Mouse (Mus musculus): ENCODE measurements around the gene Nadsyn1. TPM values are rescaled to one million over a fixed set of nuclear protein-coding genes. Genes with fewer than 3 reads are reported as not detected.

The Nadsyn1 gene
- polyA plus RNA-seq, 1 experiment: 1.4 TPM

DNA sequence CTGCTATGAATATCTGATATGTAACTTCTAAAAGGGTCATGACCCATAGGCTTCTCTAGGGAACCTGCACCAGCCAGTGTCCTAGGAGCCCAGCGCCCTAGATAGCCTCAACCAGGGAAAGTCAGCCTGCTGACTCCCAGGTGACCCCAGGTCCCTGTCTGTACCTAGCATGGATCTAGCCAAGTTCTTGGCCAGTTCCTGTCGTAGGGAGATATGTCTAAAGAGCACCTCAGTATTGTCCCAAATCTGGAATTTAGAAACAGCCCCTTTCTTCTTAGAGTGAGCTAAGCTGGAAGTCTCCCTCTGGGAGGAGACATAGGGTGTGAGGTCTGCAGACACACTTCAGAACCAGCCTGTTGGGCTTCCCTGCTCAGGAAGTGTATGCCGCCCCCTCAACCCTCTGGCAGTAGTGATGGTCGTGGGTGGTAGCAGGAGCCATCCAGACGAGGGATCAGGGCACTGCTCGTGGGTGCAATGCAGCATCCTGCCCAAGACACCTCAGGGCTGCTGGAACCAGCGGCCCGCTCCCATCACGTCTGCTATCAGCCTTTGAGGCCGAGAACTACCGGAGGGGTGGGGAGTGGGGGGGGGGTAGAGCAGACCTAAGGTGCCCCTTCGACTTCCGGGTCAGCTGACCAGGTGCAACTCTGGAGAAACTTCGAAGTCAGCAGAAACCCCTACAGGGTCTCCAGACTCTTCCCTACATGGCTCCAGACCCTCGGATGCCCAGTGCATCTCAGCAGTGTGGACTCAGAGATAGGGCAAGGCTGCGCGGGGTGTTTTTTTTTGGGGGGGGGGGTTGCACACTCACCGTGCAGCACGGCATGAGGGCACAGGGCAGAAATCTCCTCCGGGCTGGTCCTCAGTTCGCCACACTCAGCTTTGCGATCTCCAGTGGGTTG lies 66.3 kb downstream of the Nadsyn1 start, which contains the start of gene Osbpl5:
Gene Osbpl5, minus strand, starts transcription at position 861 of the 902 bp plus-strand sequence.
- peaks cover 78% of the 10 kb centered on the region for H3K27me3 ChIP-seq (replicated peaks)
- H3K36me3 ChIP-seq (replicated peaks; ENCODE audit: low read length): no peaks in the 10 kb centered on the region
- H3K4me3 ChIP-seq (replicated peaks): peak within 1 kb of the TSS; percentile 89
- H3K9me3 ChIP-seq: no peaks in the 10 kb centered on the region
- TF ChIP-seq FLI1 (IDR thresholded peaks at IDR 0.05; ENCODE audit: low read length) (no peak), GATA1 (IDR thresholded peaks at IDR 0.05; ENCODE audit: borderline replicate concordance, low read length) (no peak)
- peaks cover 36% of the 10 kb centered on the region for H3K4me1 ChIP-seq

DNA sequence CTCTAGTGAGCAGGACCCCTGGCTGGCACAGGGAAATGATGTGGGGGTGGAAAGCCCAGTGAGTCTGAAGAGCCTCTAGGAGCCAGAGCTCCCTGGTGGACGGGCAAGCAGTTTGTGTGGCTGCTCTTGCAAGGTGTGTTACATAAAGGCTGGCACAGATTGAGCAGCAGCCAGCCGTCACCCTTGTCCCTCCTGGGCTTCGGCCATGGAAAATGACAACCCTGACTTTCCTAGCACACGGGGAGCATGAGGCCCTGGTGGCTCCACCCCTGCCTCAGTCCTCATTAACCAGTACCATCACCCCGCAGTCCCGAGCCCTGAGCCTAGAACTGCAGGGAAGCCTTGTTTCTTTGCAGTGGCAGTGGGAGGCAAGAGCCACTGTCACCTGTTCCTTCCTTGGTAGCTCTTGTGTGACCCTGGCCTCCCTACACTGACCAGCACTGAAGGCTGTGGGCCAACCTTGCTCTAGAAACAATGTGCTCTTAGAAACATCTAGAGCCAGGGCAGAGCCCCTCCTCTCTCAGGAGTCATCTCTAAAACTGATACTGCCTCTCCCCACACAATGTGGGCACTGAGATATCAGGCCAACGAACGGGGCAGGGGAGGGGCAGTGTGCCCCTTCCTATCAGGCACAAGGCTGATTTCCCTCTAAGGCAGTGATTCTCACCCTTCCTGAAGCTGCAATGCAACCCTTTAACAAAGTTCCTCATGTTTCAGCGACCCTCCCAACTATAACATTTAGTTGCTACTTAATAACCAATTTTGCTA lies 67.1 kb downstream of the Nadsyn1 start:
- Histone ChIP-seq H3K36me3 (replicated peaks; ENCODE audit: low read length) (no peaks in the 10 kb centered on the region), H3K9me3 (no peaks in the 10 kb centered on the region), H3K4me1 (peaks cover 36% of the 10 kb centered on the region), H3K4me3 (replicated peaks) (no peak overlapping the region), H3K27me3 (replicated peaks) (peaks cover 83% of the 10 kb centered on the region)
- TF ChIP-seq GATA1 (IDR thresholded peaks at IDR 0.05; ENCODE audit: borderline replicate concordance, low read length) (no peak), FLI1 (IDR thresholded peaks at IDR 0.05; ENCODE audit: low read length) (no peak)

GRCm38 (mm10) chr7:143753990-143754715 lies 68.5 kb downstream of the Nadsyn1 start:
- no peaks in the 10 kb centered on the region for H3K9me3 ChIP-seq
- H3K4me1 ChIP-seq: peaks cover 36% of the 10 kb centered on the region
- no peaks in the 10 kb centered on the region for H3K36me3 ChIP-seq (replicated peaks; ENCODE audit: low read length)
- no peak overlapping the region for H3K4me3 ChIP-seq (replicated peaks)
- TF ChIP-seq GATA1 (IDR thresholded peaks at IDR 0.05; ENCODE audit: borderline replicate concordance, low read length): no peak
- TF ChIP-seq FLI1 (IDR thresholded peaks at IDR 0.05; ENCODE audit: low read length): no peak
- peaks cover 90% of the 10 kb centered on the region for H3K27me3 ChIP-seq (replicated peaks)

GRCm38 (mm10) chr7:143752606-143753005 lies 70.0 kb downstream of the Nadsyn1 start:
- H3K9me3 ChIP-seq: no peaks in the 10 kb centered on the region
- H3K4me1 ChIP-seq: peaks cover 28% of the 10 kb centered on the region
- no peak for TF ChIP-seq FLI1 (IDR thresholded peaks at IDR 0.05; ENCODE audit: low read length)
- no peaks in the 10 kb centered on the region for H3K36me3 ChIP-seq (replicated peaks; ENCODE audit: low read length)
- H3K27me3 ChIP-seq (replicated peaks): peaks cover 76% of the 10 kb centered on the region
- no peak overlapping the region for H3K4me3 ChIP-seq (replicated peaks)

- TF ChIP-seq FLI1 (IDR thresholded peaks at IDR 0.05; ENCODE audit: low read length) (no peak), GATA1 (IDR thresholded peaks at IDR 0.05; ENCODE audit: borderline replicate concordance, low read length) (no peak)
- peaks cover 72% of the 10 kb centered on the region for H3K27me3 ChIP-seq (replicated peaks)
- H3K4me3 ChIP-seq (replicated peaks): no peak overlapping the region
Measured at GRCm38 (mm10) chr7:143752056-143752455, 70.6 kb downstream of the Nadsyn1 start.

GRCm38 (mm10) chr7:143751380-143751779 lies 71.3 kb downstream of the Nadsyn1 start:
- TF ChIP-seq FLI1 (IDR thresholded peaks at IDR 0.05; ENCODE audit: low read length) (no peak), GATA1 (IDR thresholded peaks at IDR 0.05; ENCODE audit: borderline replicate concordance, low read length) (no peak)
- Histone ChIP-seq H3K4me1 (peaks cover 16% of the 10 kb centered on the region), H3K4me3 (replicated peaks) (no peak overlapping the region), H3K27me3 (replicated peaks) (peaks cover 65% of the 10 kb centered on the region), H3K36me3 (replicated peaks; ENCODE audit: low read length) (no peaks in the 10 kb centered on the region), H3K9me3 (no peaks in the 10 kb centered on the region)

More at GRCm38 (mm10) chr7:143752056-143752455, 70.6 kb downstream of the Nadsyn1 start:
- Histone ChIP-seq H3K4me1 (peaks cover 23% of the 10 kb centered on the region), H3K36me3 (replicated peaks; ENCODE audit: low read length) (no peaks in the 10 kb centered on the region), H3K9me3 (no peaks in the 10 kb centered on the region)

- TF ChIP-seq GATA1 (IDR thresholded peaks at IDR 0.05; ENCODE audit: borderline replicate concordance, low read length) (no peak), FLI1 (IDR thresholded peaks at IDR 0.05; ENCODE audit: low read length) (no peak)
- Histone ChIP-seq H3K36me3 (replicated peaks; ENCODE audit: low read length) (no peaks in the 10 kb centered on the region), H3K4me3 (replicated peaks) (no peak overlapping the region), H3K9me3 (no peaks in the 10 kb centered on the region), H3K4me1 (peaks cover 5% of the 10 kb centered on the region), H3K27me3 (replicated peaks) (peaks cover 55% of the 10 kb centered on the region)
Measured at GRCm38 (mm10) chr7:143749045-143749444, 73.6 kb downstream of the Nadsyn1 start.

- H3K36me3 ChIP-seq (replicated peaks; ENCODE audit: low read length): no peaks in the 10 kb centered on the region
- H3K9me3 ChIP-seq: no peaks in the 10 kb centered on the region
- peaks cover 5% of the 10 kb centered on the region for H3K4me1 ChIP-seq
- no peak for TF ChIP-seq FLI1 (IDR thresholded peaks at IDR 0.05; ENCODE audit: low read length)
- no peak for TF ChIP-seq GATA1 (IDR thresholded peaks at IDR 0.05; ENCODE audit: borderline replicate concordance, low read length)
- H3K27me3 ChIP-seq (replicated peaks): peaks cover 52% of the 10 kb centered on the region
- no peak overlapping the region for H3K4me3 ChIP-seq (replicated peaks)
Measured at GRCm38 (mm10) chr7:143748041-143748868, 74.4 kb downstream of the Nadsyn1 start.

Other genes starting within 250 kb of the Nadsyn1 start
- gene Cars, start 222.8 kb downstream of the Nadsyn1 start, polyA plus RNA-seq (2012; ENCODE audit: insufficient read depth, low replicate concordance): 4.8 and 43.5 TPM in 2 replicates
- 0.22 and 0.54 TPM in 2 replicates for gene Tnfrsf26, start 194.1 kb downstream of the Nadsyn1 start, polyA plus RNA-seq (2012; ENCODE audit: insufficient read depth, low replicate concordance)
- not detected in 2 replicates for gene Tnfrsf22, start 173.2 kb downstream of the Nadsyn1 start, polyA plus RNA-seq (2012; ENCODE audit: insufficient read depth, low replicate concordance)
- 0.36 TPM in 1 of 2 replicates, not detected in the other for gene Tnfrsf23, start 137.0 kb downstream of the Nadsyn1 start, polyA plus RNA-seq (2012; ENCODE audit: insufficient read depth, low replicate concordance)
- gene Osbpl5, start 65.9 kb downstream of the Nadsyn1 start, polyA plus RNA-seq (2012; ENCODE audit: insufficient read depth, low replicate concordance): 1.2 TPM in 1 of 2 replicates, not detected in the other
- gene Mrgprg, start 55.9 kb downstream of the Nadsyn1 start, polyA plus RNA-seq (2012; ENCODE audit: insufficient read depth, low replicate concordance): not detected in 2 replicates
- 0.46 TPM in 1 of 2 replicates, not detected in the other for gene Mrgpre, start 38.3 kb downstream of the Nadsyn1 start, polyA plus RNA-seq (2012; ENCODE audit: insufficient read depth, low replicate concordance)
- 12.3 and 14.5 TPM in 2 replicates for gene Dhcr7, start 296 bp upstream of the Nadsyn1 start, polyA plus RNA-seq (2012; ENCODE audit: insufficient read depth, low replicate concordance)
- not detected in 2 replicates for gene Gm498, start 44.0 kb upstream of the Nadsyn1 start, polyA plus RNA-seq (2012; ENCODE audit: insufficient read depth, low replicate concordance)
- 0.02 TPM in 1 of 2 replicates, not detected in the other for gene Shank2, start 179.1 kb upstream of the Nadsyn1 start, polyA plus RNA-seq (2012; ENCODE audit: insufficient read depth, low replicate concordance)